Mouse (Mus musculus): ENCODE measurements around the gene Coro7.
A peak's percentile ranks its signal among the peaks of the same experiment; 100 is the strongest.
"Not testable (repeated sequence)": the region's sequence is repeated elsewhere in the genome, so short reads cannot be mapped to it uniquely, and the experiment has no call there.

Gene Coro7

DNA sequence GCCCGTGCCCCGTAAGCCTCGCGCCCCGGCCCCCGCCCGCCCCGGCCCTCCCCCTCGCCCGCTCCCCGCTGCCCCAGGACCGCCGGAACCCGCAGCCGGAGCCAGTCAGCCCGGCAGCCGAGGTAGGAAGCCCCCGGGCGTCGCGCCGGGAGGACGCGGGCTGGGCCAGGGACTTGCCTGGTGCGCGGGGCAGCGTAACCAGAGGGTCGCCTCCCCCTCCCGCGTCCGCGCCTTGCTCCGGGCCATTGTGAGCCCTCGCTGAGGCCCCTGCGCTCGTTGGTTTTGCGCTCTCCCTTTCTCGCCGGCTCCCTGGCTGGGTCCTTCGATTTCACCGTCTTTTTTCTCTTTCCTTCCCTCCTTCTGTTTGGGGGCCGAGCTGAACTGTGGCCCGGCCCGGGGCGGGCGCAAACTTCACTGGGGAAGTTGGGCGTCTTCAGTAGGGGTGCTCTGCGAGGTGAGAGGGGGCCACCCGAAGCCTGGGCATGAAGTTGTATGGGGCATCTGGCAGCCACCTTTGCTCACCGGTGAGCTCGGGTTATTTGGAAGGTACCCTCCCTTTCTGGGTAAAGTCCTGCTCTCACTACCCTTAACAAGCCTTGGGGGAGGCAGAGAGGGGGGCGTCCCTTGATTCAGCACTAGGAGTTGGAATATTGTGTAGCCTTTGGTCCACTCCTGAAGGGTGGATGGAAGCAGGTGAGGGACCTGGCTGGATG lies 84.6 kb downstream of the Coro7 start:
- no peak for DNase-seq (ENCODE audit: extremely low spot score)

DNA sequence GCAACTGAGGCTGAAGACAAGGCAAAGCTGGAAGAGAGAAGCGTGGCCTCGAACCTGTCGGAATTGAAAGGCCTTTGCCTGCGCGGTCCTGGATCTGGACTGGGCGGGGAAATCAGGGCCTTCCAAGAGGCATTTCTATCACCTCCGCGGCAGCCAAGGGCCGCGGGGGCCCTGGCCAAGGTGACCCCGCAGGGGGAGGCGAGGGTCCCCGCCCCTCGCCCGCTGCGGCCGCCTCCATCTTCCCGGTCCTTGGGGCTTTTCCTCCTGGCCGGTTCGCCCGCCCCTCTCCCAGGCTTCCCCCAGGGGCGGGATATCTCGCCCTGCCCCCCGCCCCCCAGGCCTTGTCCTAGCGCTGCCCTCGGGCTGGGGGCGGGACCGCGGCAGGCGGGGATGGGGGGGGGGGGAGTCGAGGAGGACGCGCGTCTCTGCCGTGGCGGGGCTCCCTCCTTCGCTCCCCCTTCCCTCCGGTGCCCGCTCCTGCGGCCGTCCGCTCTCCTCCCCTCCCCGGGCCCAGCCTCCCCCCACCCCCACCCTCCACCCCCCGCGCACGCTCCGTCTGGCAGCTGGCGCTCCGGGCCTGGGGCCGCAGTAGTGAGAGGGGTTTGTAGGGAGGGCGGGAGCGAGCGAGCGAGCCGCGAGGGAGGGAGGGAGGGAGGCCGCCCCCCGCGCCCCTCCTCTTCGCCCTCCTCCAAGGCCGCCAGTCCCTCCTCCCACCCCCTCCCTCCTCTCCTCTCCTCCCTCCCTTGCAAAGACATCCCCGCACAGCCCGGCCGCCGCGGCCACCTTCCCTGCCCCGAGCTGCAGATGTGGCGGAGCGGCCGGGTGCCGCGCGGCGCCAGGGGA lies 85.4 kb downstream of the Coro7 start, which contains the start of gene Glis2:
TSS of gene Glis2 (plus strand) at position 743 of the 843 bp plus-strand sequence.
- DNase-seq (ENCODE audit: extremely low spot score): peak; percentile 93

DNA sequence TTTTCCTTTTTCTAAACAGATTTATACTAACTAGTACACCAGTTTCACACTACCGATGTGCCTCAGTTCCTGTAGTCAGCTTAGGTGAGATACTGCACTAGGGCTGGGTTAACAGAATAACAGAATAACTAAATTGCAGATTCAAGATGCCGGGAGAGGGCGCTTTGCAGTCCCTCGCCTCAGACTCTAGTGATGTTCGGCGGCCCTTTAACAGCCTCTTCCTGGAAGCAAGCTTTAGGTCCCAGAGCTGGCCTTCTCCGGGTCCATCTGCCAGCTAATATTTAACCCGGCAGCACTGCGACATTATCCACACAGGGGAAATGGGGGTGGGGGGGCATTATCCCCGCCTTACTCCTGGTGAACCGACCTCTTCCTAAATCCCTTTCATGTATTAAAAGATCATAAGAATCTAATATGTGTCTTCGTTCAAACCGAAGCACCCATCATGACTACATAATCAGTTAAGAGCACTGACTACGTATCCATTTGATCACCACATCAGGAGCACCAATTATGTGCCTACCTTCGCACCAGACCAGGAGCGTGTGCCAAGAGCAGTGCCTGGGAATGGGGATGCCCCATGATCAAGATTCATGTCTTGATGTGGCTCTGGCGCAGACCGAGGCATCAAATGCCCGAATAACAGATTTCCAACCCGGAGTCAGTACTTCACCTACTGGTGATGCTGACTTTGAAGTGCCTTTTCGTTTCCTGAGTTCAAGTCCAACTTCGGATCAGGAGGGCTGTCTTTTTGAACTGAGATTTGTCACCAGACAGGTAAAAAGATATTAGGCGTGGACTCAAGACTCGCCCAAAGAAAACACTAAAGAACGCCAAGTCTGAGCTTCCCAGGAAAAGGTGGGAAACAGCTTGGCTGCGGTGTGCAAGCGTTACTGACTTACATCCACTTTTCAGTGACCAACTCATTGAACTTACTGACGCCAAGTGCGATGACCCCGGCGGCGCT lies 86.4 kb downstream of the Coro7 start:
- peak; percentile 61 for DNase-seq (ENCODE audit: extremely low spot score)

DNA sequence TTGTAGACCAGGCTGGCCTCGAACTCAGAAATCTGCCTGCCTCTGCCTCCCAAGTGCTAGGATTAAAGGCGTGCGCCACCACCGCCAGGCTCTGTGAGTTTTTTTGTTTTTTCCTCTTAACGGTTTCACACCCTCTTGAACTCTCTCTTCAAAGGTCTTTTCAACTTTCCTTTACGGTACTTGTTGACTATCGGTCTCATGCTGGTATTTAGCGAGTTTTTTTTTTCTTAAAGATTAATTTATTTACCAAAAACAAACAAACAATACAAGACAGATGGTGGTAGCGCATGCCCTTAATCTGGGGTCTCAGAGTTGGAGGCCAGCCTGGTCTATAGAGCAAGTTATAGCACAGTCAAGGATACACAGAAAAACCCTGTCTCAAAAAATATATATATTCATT lies 89.3 kb downstream of the Coro7 start:
- DNase-seq (ENCODE audit: extremely low spot score): no peak

DNA sequence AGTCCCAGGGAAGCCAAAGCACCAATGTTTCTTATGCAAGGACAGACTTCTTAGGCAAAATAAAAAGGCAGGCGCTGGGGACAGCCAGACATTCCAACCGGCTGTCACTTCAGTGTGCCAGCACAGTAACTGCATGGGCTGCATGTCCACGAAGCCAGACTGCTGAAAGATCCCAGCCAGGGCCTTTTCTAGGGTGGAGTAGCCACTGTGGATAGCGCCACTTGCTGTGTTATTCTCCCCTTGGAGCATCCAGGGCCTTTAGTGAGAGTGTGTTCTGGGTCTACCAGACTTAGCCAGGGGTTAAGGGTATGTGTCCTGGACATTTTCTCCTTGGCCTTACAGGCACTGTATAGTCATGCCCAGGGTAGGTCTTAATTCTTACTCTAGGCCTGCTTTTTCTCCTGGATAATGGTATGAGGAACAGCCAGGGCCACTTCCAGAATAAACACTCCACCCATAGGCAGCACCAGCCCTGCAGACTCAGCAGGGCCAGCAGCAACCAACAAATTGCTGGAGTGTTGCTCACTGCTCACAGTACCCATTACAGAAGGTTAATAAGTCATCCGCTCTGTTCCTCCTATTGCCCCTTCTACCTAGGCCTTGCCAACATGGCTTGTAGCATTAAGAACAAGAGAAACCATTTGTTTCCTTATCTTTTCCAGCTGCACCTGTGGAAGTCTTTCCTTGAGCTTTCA lies 91.9 kb downstream of the Coro7 start:
- no peak for DNase-seq (ENCODE audit: extremely low spot score)

DNA sequence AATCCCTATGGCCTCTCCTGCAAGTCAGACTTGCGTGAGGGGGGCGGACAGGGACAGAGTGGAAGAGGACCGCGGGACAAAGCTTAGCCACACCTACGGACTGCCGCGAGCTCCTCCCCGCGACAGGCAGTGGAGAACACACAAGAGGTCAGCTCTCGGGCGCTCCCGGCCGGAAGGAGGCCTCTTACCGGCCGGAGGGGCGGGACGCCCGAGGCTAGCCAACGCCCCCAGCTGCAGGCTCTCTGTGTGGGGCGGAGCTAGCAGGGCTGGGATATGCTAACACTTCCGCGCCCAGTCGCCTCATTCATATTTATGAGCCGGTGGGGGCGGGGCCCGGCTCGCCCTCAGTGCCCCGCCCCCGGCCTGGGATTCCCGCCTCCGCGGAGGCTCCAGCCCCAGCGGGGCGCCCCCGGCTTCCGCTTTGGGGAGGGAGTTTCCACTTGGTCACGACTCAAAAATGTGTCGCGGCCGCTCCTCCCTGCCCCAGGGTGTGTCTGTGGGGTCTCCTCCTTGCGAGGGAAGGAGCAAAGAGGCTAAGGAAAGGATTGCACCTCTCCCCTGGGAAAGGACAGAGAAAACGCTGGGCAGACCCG lies 93.0 kb downstream of the Coro7 start:
- peak; percentile 96 for DNase-seq (ENCODE audit: extremely low spot score)

DNA sequence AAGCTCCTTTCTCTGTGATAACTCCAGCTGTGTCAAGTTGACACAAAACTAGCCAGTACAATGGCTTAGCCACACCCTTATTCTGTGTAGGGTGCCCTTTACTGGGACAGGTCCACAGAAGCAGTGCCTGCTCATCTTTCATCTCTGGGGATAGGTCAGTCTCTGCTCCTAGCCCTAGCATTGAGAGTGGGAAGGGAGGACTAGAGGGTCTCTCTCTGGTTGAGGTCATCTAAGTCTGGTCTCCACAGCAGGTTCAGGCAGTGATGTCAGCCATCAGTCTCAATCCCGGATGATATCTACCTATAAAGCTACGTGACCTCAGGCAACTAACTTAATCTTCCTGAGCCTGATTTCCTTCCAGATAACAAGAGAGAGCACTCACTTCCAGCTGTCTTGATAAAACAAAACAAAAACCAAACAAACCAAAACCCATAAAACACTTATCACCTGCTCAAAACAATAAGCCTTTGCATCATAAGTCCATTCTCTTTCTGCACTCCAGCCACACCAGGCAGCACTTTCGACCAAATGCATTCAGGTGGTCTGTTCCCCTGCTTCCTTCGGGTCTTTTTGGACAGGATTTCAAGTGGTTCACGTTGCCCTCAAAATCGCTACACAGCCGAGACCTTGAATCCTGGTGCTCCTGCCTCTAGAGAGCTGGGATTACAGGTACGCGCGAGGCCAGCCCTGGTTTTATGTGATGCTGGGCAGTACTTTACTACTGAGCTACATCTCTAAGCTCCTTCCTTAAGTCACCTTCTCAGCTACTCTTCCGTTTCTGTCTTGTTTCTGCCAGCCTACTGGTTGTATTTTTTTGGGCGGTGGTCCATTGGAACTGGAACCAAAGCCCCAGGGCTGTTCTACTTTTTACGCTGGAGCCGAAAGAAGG lies 93.7 kb downstream of the Coro7 start:
- DNase-seq (ENCODE audit: extremely low spot score): no peak

DNA sequence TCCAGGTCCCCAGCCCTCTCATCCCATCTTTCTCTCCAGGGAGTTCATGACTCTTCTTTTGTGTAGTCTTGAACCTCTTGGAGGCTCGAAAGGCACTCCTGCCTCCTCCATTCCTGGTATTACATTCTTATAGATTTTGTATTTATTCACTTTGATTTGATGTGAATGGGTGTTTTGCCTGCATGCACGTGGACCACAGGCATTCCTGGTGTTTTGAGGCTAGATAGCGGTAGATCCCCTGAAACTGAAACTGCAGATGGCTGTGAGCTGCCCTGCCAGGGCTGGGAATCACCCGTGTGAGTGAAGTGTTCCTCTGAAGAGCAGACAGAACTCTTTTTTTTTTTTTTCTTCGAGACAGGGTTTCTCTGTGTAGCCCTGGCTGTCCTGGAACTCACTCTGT lies 95.1 kb downstream of the Coro7 start:
- DNase-seq (ENCODE audit: extremely low spot score): no peak

DNA sequence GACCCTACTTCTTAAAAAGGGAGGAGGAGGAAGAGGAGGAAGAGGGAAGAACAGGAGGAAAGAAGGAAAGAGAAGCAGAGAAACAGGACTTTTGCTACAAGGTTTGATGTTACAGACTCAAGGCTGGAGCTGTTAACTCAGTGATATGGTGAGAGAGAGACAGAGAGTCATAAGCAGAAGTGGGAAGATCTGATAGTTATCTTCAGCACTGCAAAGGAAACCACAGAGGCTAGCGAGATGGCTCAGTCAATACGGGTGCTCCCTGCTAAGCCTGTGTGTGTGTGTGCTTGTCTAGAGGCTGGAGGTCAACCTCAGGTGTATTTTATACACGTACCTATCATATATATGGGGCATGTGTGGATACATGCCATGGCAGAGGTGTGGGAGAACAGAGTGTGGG lies 95.8 kb downstream of the Coro7 start:
- DNase-seq (ENCODE audit: extremely low spot score): no peak

DNA sequence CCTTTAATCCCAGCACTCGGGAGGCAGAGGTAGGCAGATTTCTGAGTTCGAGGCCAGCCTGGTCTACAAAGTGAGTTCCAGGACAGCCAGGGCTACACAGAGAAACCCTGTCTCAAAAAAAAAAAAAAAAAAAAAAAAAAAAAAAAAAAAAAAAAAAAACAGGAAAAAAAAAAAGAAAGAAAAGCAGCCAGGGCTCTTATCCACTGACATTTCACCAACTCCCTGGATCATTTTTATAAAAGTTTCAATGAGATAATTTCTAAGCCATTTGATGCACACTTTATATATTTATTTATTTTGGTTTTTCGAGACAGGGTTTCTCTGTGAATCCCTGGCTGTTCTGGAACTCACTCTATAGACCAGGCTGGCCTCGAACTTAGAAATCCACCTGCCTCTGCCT lies 98.4 kb downstream of the Coro7 start:
- DNase-seq (ENCODE audit: extremely low spot score): not testable (repeated sequence)

DNA sequence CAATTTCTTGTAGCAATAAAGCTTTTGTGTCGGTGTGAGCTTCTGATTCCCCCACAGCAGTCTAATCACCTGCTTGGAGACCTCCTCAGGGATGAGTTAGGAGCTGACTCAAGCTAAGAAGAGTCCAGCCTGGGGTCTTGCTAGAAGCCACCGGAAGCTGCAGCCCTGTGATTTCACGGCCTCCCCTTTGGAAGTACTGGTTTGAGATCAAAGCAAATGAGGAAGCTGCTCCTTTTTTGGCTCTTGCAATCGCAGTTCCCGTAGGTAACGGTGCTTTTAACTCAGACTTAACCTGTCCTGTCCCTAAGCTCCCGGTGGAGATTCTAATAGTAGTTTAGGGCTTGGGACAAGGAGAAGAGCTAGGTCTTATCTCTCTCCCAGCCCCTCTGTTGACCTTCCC lies 100.9 kb downstream of the Coro7 start:
- no peak for DNase-seq (ENCODE audit: extremely low spot score)

DNA sequence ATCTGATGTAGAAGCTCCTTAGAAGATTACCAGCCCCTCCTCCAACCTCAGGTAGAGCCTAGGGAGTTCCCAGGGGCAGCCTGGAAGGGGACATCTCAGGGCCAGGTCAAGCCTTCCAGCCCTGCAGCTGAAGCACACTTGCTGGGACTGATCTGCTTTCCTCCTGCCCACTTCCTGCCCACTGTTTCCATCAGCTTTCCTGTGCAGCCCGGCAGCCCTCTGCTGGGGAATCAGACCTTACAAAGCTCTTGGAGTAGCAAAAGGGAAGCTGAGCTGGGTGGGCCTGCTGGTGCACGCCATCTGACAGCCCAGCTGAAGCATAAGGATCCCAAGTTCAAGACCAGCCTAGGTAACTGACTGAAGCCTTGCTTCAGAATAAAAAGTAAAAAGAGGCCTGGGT lies 102.7 kb downstream of the Coro7 start:
- no peak for DNase-seq (ENCODE audit: extremely low spot score)
